In genomic region chr1:179553949-179554347, GRCm38 (mm10) we compare ENCODE assay signal across 19 mouse cellular contexts. TPM values are rescaled to one million over a fixed set of nuclear protein-coding genes. Genes with fewer than 3 reads are reported as not detected.
DNase-seq lines count a peak whose midpoint lies in the region; ATAC-seq and TF ChIP-seq lines count a peak whose summit lies in the region.
"Had no signal": no experiment of that assay in that cellular context is flagged by ENCODE, and none has a peak within 500 bp of the region (broad histone marks: within the 10 kb centered on the region; RNA-seq: fewer than 3 reads in every experiment).

No protein-coding gene starts in this region.

- peak overlapping the region; percentile 14; the same call in 1 of the 2 replicates for H3K9ac ChIP-seq in liver, embryonic 12.5 days
- H3K9ac ChIP-seq: forebrain, postnatal 0 days; limb, embryonic 12.5 days had no signal

- no peak for DNase-seq in gastrocnemius, adult 2 months
- no peak for DNase-seq in gastrocnemius, postnatal 10 days
- DNase-seq in liver, result no peak
- DNase-seq in 3T3-L1 (ENCODE audit: low read depth, low spot score), result peak; percentile 43
- peak; percentile 31 for DNase-seq in brain, adult 2 months (ENCODE audit: low read depth, low spot score)
- DNase-seq in adrenal gland, postnatal 10 days, result no peak
- DNase-seq in spleen, postnatal 4 days (ENCODE audit: low spot score in 2 of 2), result no peak
- DNase-seq: cerebellum, adult 11-12 months; forebrain, postnatal 0 days; heart, postnatal 10 days; layer of hippocampus, adult 9-11 months; lung, adult 2 months; midbrain, embryonic 14.5 days had no signal

- TF ChIP-seq CTCF in gastrocnemius, adult 2 months (IDR thresholded peaks at IDR 0.05), result no peak

- no peak overlapping the region for H3K4me3 ChIP-seq in gastrocnemius, adult 2 months
- H3K4me3 ChIP-seq in liver, embryonic 12.5 days, result no peak overlapping the region
- H3K4me3 ChIP-seq: forebrain, embryonic 10.5 days; hindbrain, embryonic 13.5 days; limb, embryonic 12.5 days had no signal

- H3K27me3 ChIP-seq in liver, embryonic 12.5 days (replicated peaks), result no peaks in the 10 kb centered on the region
- H3K27me3 ChIP-seq: hindbrain, embryonic 13.5 days; limb, embryonic 12.5 days had no signal

- ATAC-seq in liver, embryonic 12.5 days, result no peak
- ATAC-seq: forebrain, postnatal 0 days; inflammation-experienced regulatory T-cells, adult 6 months had no signal

- H3K9me3 ChIP-seq in liver, embryonic 12.5 days (replicated peaks), result no peaks in the 10 kb centered on the region
- H3K9me3 ChIP-seq: forebrain, embryonic 10.5 days; hindbrain, embryonic 13.5 days; limb, embryonic 12.5 days had no signal

- WGBS in liver, embryonic 12.5 days (ENCODE audit: insufficient replicate concordance), result 63% methylated on average over 4 of the region's 4 CpGs

- peaks cover 5% of the 10 kb centered on the region; the same call in 1 of the 2 replicates for H3K36me3 ChIP-seq in liver, embryonic 12.5 days
- H3K36me3 ChIP-seq: forebrain, embryonic 10.5 days; hindbrain, embryonic 13.5 days; limb, embryonic 12.5 days had no signal

- no peak overlapping the region for H3K4me2 ChIP-seq in liver, embryonic 12.5 days
- H3K4me2 ChIP-seq: hindbrain, embryonic 13.5 days; limb, embryonic 12.5 days had no signal

- peak overlapping the region; percentile 99 for H3K27ac ChIP-seq in gastrocnemius, adult 2 months
- H3K27ac ChIP-seq in liver, embryonic 12.5 days, result peak overlapping the region; percentile 62; the same call in 1 of the 2 replicates
- H3K27ac ChIP-seq: forebrain, embryonic 10.5 days; hindbrain, embryonic 13.5 days; limb, embryonic 12.5 days; macrophage had no signal

- peaks cover 61% of the 10 kb centered on the region for H3K4me1 ChIP-seq in liver, embryonic 12.5 days
- H3K4me1 ChIP-seq: limb, embryonic 12.5 days had no signal

- intact Hi-C loops in gastrocnemius, adult 2 months (cut with DNase I), result loop anchor here (5.0 kb wide), 1 partner anchor 33 kb away; no protein-coding TSS in a partner anchor

RNA-seq across cellular contexts. Expression of gene Cnst, which starts 7.8 kb away (rescaled TPM):
- total RNA-seq in gastrocnemius, adult 2 months (2021), result 10 to 100 TPM; 34.7 to 40.0 TPM
- total RNA-seq in gastrocnemius, postnatal 10 days (2021), result 10 to 100 TPM; 33.8 to 35.9 TPM
- 17.8 and 18.7 TPM in 2 replicates for polyA plus RNA-seq in liver, embryonic 12.5 days (2016; fragmentation: Nextera tagmentation; extraction: Ambion mirVana)
- total RNA-seq in adrenal gland, postnatal 10 days (2021), result 10 to 100 TPM; 36.5 to 42.1 TPM

RNA-seq across cellular contexts. Expression of gene Tfb2m, which starts 7.9 kb away (rescaled TPM):
- 10 to 100 TPM; 39.8 to 41.5 TPM for total RNA-seq in gastrocnemius, adult 2 months (2021)
- 10 to 100 TPM; 22.2 to 25.9 TPM for total RNA-seq in gastrocnemius, postnatal 10 days (2021)
- 13.2 and 17.7 TPM in 2 replicates for polyA plus RNA-seq in liver, embryonic 12.5 days (2016; fragmentation: Nextera tagmentation; extraction: Ambion mirVana)
- total RNA-seq in adrenal gland, postnatal 10 days (2021), result 10 to 100 TPM; 47.4 to 48.0 TPM

RNA-seq across cellular contexts. Expression of gene Smyd3, which starts 36.1 kb away (rescaled TPM):
- total RNA-seq in gastrocnemius, adult 2 months (2021), result 1 to 10 TPM; 5.1 to 5.8 TPM
- total RNA-seq in gastrocnemius, postnatal 10 days (2021), result 1 to 10 TPM; 5.8 to 6.1 TPM
- polyA plus RNA-seq in liver, embryonic 12.5 days (2016; fragmentation: Nextera tagmentation; extraction: Ambion mirVana), result 9.5 and 9.7 TPM in 2 replicates
- 1 to 10 TPM; 6.0 to 8.0 TPM for total RNA-seq in adrenal gland, postnatal 10 days (2021)

Comparison
In these comparisons a context has a peak if more than half of its experiments do, and no peak if none do; other contexts are left out.
1. DNase-seq: peak in 3T3-L1 (single experiment) and brain, adult 2 months (single experiment); none in gastrocnemius, adult 2 months (single experiment), gastrocnemius, postnatal 10 days (single experiment), liver (single experiment), adrenal gland, postnatal 10 days (single experiment) and spleen, postnatal 4 days (0 of 2).